Mouse (Mus musculus): ENCODE results near the gene Isyna1. TPM values are rescaled to one million over a fixed set of nuclear protein-coding genes. Genes with fewer than 3 reads are reported as not detected.

Gene Isyna1
- polyA plus RNA-seq, 1 experiment from 2014 or later = 138 TPM

GRCm38 (mm10) chr8:70598722-70599121 is 4.5 kb downstream of the Isyna1 start:
- peak overlapping the region; percentile 41 for H3K4me3 ChIP-seq
- peak overlapping the region; percentile 80 for H3K4me2 ChIP-seq (replicated peaks)
- H3K9ac ChIP-seq = peak overlapping the region; percentile 76; the same call in 1 of the 2 replicates
- H3K4me1 ChIP-seq = peaks cover 76% of the 10 kb centered on the region
- WGBS = 11% methylated on average over 10 of the region's 10 CpGs
- peaks cover 3% of the 10 kb centered on the region; the same call in 1 of the 2 replicates for H3K9me3 ChIP-seq (replicated peaks)
- peaks cover 32% of the 10 kb centered on the region for H3K36me3 ChIP-seq
- ATAC-seq (ENCODE audit: low FRiP score) = no peak
- H3K27ac ChIP-seq = peak overlapping the region; percentile 31; the same call in 1 of the 2 replicates
- H3K27me3 ChIP-seq = peaks cover 27% of the 10 kb centered on the region

GRCm38 (mm10) chr8:70599507-70600290 is 5.5 kb downstream of the Isyna1 start:
- H3K9ac ChIP-seq = 0 out of 2 replicates have a peak overlapping the region, but pooled peaks have one; percentile 14
- peak overlapping the region; percentile 96 for H3K27ac ChIP-seq
- no peak overlapping the region for H3K4me2 ChIP-seq (replicated peaks)
- peaks cover 27% of the 10 kb centered on the region for H3K27me3 ChIP-seq
- no peak overlapping the region for H3K4me3 ChIP-seq
- H3K9me3 ChIP-seq (replicated peaks) = peaks cover 3% of the 10 kb centered on the region; the same call in 1 of the 2 replicates
- H3K4me1 ChIP-seq = peaks cover 78% of the 10 kb centered on the region
- peaks cover 32% of the 10 kb centered on the region for H3K36me3 ChIP-seq
- no peak for ATAC-seq (ENCODE audit: low FRiP score)
- 86% methylated on average over 12 of the region's 12 CpGs for WGBS

- peak overlapping the region; percentile 27; the same call in 1 of the 2 replicates for H3K9ac ChIP-seq
- peak overlapping the region; percentile 96 for H3K27ac ChIP-seq
- H3K4me2 ChIP-seq (replicated peaks) = peak overlapping the region; percentile 54
- peak; percentile 20; the same call in 1 of the 2 replicates for ATAC-seq (ENCODE audit: low FRiP score)
- peaks cover 76% of the 10 kb centered on the region for H3K4me1 ChIP-seq
- H3K9me3 ChIP-seq (replicated peaks) = peaks cover 3% of the 10 kb centered on the region; the same call in 1 of the 2 replicates
- peaks cover 22% of the 10 kb centered on the region; the same call in 1 of the 2 replicates for H3K27me3 ChIP-seq
- peaks cover 30% of the 10 kb centered on the region for H3K36me3 ChIP-seq
- WGBS = 14% methylated on average over 10 of the region's 10 CpGs
- H3K4me3 ChIP-seq = peak overlapping the region; percentile 15
Observed at GRCm38 (mm10) chr8:70600473-70601270, 6.5 kb downstream of the Isyna1 start.

DNA sequence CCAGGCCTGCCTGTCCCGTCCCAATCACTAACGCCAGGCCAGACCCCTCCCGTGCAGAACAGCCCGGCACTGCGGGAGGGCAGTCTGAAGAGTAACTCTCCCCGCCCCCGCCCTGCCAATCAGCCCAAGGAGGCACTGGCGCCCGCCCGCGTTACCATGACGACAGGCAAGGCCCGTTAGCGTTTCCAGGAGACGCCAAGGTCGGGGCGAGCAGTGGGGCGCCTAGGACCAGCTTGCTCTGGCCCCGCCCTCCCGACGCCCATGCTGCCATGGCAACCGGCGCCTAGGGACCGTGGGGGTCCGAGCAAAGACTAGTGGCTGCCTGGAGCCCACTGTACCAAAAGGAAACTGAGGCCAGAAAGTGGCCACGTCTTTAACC is 7.1 kb downstream of the Isyna1 start:
- Histone ChIP-seq H3K9me3 (replicated peaks) (peaks cover 3% of the 10 kb centered on the region; the same call in 1 of the 2 replicates), H3K4me3 (peak overlapping the region; percentile 15), H3K27me3 (0 out of 2 replicates have a peak, but pooled peaks cover 16% of the 10 kb centered on the region), H3K27ac (peak overlapping the region; percentile 96), H3K4me1 (peaks cover 76% of the 10 kb centered on the region), H3K36me3 (peaks cover 25% of the 10 kb centered on the region), H3K4me2 (replicated peaks) (peak overlapping the region; percentile 54), H3K9ac (peak overlapping the region; percentile 27; the same call in 1 of the 2 replicates)
- peak; percentile 65 for ATAC-seq (ENCODE audit: low FRiP score)
- 2% methylated on average over 26 of the region's 26 CpGs for WGBS

GRCm38 (mm10) chr8:70602139-70602811 is 8.1 kb downstream of the Isyna1 start:
- Histone ChIP-seq H3K4me1 (peaks cover 78% of the 10 kb centered on the region), H3K9me3 (replicated peaks) (peaks cover 3% of the 10 kb centered on the region; the same call in 1 of the 2 replicates), H3K9ac (no peak overlapping the region), H3K36me3 (peaks cover 14% of the 10 kb centered on the region), H3K27ac (peak overlapping the region; percentile 96), H3K4me3 (no peak overlapping the region), H3K4me2 (replicated peaks) (no peak overlapping the region), H3K27me3 (0 out of 2 replicates have a peak, but pooled peaks cover 9% of the 10 kb centered on the region)
- WGBS = 96% methylated on average over 13 of the region's 13 CpGs
- no peak for ATAC-seq (ENCODE audit: low FRiP score)

GRCm38 (mm10) chr8:70604558-70604957 is 10.4 kb downstream of the Isyna1 start:
- no peaks in the 10 kb centered on the region for H3K27me3 ChIP-seq
- ATAC-seq (ENCODE audit: low FRiP score) = no peak
- peaks cover 74% of the 10 kb centered on the region for H3K4me1 ChIP-seq
- H3K9ac ChIP-seq = peak overlapping the region; percentile 18; the same call in 1 of the 2 replicates
- peak overlapping the region; percentile 48; the same call in 1 of the 2 replicates for H3K27ac ChIP-seq
- peaks cover 13% of the 10 kb centered on the region for H3K36me3 ChIP-seq
- no peak overlapping the region for H3K4me2 ChIP-seq (replicated peaks)
- peaks cover 3% of the 10 kb centered on the region; the same call in 1 of the 2 replicates for H3K9me3 ChIP-seq (replicated peaks)
- 85% methylated on average over 7 of the region's 7 CpGs for WGBS
- H3K4me3 ChIP-seq = no peak overlapping the region

- ATAC-seq (ENCODE audit: low FRiP score) = no peak
- H3K27ac ChIP-seq = no peak overlapping the region
Observed at GRCm38 (mm10) chr8:70605871-70606779, 12.0 kb downstream of the Isyna1 start.

GRCm38 (mm10) chr8:70606780-70607602 is 12.8 kb downstream of the Isyna1 start:
- peaks cover 68% of the 10 kb centered on the region for H3K4me1 ChIP-seq
- whole genome bisulfite sequencing = 61% methylated on average over 18 of the region's 18 CpGs
- no peak for ATAC-seq (ENCODE audit: low FRiP score)
- H3K27me3 ChIP-seq = no peaks in the 10 kb centered on the region
- peak overlapping the region; percentile 73 for H3K4me3 ChIP-seq
- H3K36me3 ChIP-seq = peaks cover 11% of the 10 kb centered on the region
- H3K9me3 ChIP-seq (replicated peaks) = peaks cover 2% of the 10 kb centered on the region; the same call in 1 of the 2 replicates
- peak overlapping the region; percentile 91 for H3K9ac ChIP-seq
- peak overlapping the region; percentile 95; the same call in 1 of the 2 replicates for H3K27ac ChIP-seq
- H3K4me2 ChIP-seq (replicated peaks) = peak overlapping the region; percentile 89

More at GRCm38 (mm10) chr8:70605871-70606779, 12.0 kb downstream of the Isyna1 start:
- Histone ChIP-seq H3K4me3 (peak overlapping the region; percentile 73), H3K27me3 (no peaks in the 10 kb centered on the region), H3K9ac (no peak overlapping the region), H3K36me3 (peaks cover 13% of the 10 kb centered on the region), H3K9me3 (replicated peaks) (peaks cover 3% of the 10 kb centered on the region; the same call in 1 of the 2 replicates), H3K4me2 (replicated peaks) (peak overlapping the region; percentile 89), H3K4me1 (peaks cover 70% of the 10 kb centered on the region)
- WGBS = 89% methylated on average over 9 of the region's 9 CpGs

DNA sequence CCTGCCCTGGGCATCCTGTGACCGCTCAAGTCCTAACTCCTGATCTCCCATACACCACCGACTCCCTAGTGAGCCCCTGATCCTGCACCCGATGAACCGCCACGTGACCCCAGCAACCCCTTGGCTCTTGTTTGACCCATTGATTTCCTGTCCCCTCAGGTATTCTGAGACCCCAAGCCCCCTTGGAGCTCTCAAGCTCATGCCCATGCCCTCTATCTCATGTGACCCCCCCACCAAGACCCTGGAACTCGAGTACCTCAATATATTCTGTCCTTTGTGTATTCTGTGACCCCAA is 13.4 kb downstream of the Isyna1 start:
- Histone ChIP-seq H3K4me2 (replicated peaks) (peak overlapping the region; percentile 89), H3K9me3 (replicated peaks) (no peaks in the 10 kb centered on the region), H3K27ac (peak overlapping the region; percentile 95; the same call in 1 of the 2 replicates), H3K4me3 (peak overlapping the region; percentile 73), H3K36me3 (peaks cover 5% of the 10 kb centered on the region), H3K9ac (peak overlapping the region; percentile 91), H3K27me3 (no peaks in the 10 kb centered on the region), H3K4me1 (peaks cover 66% of the 10 kb centered on the region)
- no peak for ATAC-seq (ENCODE audit: low FRiP score)
- 28% methylated on average over 6 of the region's 6 CpGs for WGBS

All from hindbrain, embryonic 12.5 days (tissue).